Mouse (Mus musculus): ENCODE results near the gene Slc38a10. TPM values are rescaled to one million over a fixed set of nuclear protein-coding genes. Genes with fewer than 3 reads are reported as not detected.
A peak's percentile ranks its signal among the peaks of the same experiment; 100 is the strongest.

Gene Slc38a10
- polyA plus RNA-seq, 1 experiment, result 107 TPM

DNA sequence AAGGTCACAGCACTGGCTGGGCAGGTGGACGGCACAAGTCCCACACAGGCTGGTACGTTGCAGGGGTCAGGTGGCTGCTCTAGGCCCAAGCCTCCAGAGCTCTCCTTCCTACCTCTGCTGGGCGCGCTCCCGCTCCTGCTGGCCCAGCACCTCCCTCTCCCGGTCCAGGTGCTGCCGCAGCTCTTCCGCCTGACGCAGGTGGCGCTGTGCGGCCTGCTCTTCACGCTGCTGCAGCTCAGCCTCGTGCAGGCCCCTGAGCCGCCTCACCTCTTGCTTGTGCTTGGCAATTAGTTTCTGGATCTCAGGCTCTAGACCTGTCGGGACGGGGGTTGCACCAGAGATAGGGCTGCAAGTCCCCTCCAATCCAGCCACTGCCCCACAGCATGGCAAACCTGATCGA is 83.3 kb downstream of the Slc38a10 start:
- Histone ChIP-seq H3K4me3 (ENCODE audit: insufficient read depth, low read length) (no peak overlapping the region), H3K4me1 (ENCODE audit: control insufficient read depth, insufficient read depth, low read length) (no peaks in the 10 kb centered on the region), H3K27ac (ENCODE audit: insufficient read depth, low read length) (no peak overlapping the region)
- TF ChIP-seq CTCF (IDR thresholded peaks at IDR 0.05; ENCODE audit: borderline replicate concordance, insufficient read depth, low read length) (peak; percentile 24; the same call in 1 of the 2 replicates), POLR2A (IDR thresholded peaks at IDR 0.05; ENCODE audit: low read depth, low read length) (no peak)

DNA sequence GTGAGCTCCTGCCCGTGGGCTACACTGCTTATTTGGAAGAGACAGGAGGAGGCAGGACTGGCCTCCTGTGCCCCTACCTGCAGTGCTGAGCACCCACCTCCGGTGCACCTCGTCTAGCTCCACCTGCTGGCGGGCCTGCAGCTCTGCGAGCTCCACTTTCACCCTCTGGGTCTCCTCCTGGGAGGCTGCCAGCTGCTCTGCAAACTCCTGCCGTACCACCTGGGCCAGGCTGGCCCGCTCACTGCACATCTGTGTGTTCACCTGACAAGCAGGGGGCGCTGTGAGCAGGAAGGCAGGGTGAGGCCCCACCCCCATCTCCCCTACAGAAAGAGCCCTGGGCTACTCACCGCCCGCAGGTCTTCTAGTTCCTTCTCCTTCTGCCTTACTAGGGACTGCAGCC is 85.9 kb downstream of the Slc38a10 start:
- Histone ChIP-seq H3K4me3 (ENCODE audit: insufficient read depth, low read length) (no peak overlapping the region), H3K27ac (ENCODE audit: insufficient read depth, low read length) (no peak overlapping the region), H3K4me1 (ENCODE audit: control insufficient read depth, insufficient read depth, low read length) (no peaks in the 10 kb centered on the region)
- TF ChIP-seq POLR2A (IDR thresholded peaks at IDR 0.05; ENCODE audit: low read depth, low read length) (no peak), CTCF (IDR thresholded peaks at IDR 0.05; ENCODE audit: borderline replicate concordance, insufficient read depth, low read length) (peak; percentile 80)

DNA sequence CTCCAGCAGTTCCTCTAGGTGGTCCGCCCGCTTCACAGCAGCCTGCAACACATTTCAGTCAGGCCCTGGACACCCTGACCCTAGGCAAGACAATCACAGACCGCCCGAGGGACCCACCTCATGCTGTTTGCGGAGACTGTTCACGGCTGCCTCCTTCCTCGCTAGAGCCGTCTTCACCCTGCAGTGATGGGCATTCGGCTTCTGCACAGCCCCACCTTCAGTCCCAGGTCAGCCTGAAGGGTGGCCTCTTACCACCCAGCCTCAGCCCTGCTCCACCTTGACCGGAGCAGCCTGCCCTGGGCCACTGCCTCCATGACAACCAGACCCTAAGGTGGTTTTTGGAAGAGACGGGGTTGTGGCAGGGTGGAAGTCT is 86.5 kb downstream of the Slc38a10 start:
- Histone ChIP-seq H3K4me1 (ENCODE audit: control insufficient read depth, insufficient read depth, low read length) (no peaks in the 10 kb centered on the region), H3K27ac (ENCODE audit: insufficient read depth, low read length) (no peak overlapping the region), H3K4me3 (ENCODE audit: insufficient read depth, low read length) (no peak overlapping the region)
- no peak for TF ChIP-seq CTCF (IDR thresholded peaks at IDR 0.05; ENCODE audit: borderline replicate concordance, insufficient read depth, low read length)
- TF ChIP-seq POLR2A (IDR thresholded peaks at IDR 0.05; ENCODE audit: low read depth, low read length), result no peak

DNA sequence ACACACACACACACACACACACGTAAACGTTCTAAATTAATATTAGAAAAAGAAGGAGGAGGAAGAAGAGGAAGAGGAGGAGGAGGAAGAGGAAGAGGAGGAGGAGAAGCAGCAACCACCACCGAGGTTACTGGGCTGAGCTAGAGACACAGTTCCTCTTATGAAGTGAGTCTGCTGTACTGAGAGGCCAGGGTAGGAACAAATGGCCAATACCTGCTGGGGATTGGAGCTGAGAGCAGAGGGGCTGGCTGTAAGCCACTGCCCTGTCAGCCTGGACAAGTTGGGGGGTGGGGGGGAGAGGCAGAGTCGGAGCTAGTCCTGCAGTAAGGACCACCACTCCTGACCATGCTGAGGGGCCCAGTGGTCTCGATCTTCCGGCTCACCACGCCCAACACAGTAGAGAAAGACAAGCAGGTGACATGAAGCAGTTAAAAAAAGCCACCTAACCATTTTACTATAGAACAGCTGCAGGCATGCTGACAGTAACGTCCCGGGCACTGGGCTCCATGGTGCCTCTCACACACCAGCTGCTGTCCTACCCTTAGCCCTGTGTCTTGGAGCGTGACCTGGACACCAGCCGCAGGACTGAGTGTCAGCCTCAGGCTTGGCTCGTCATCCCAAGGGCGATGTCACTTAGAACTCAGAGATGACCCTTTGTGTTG is 87.0 kb downstream of the Slc38a10 start:
- Histone ChIP-seq H3K4me3 (ENCODE audit: insufficient read depth, low read length) (no peak overlapping the region), H3K4me1 (ENCODE audit: control insufficient read depth, insufficient read depth, low read length) (no peaks in the 10 kb centered on the region), H3K27ac (ENCODE audit: insufficient read depth, low read length) (no peak overlapping the region)
- TF ChIP-seq POLR2A (IDR thresholded peaks at IDR 0.05; ENCODE audit: low read depth, low read length), result no peak
- TF ChIP-seq CTCF (IDR thresholded peaks at IDR 0.05; ENCODE audit: borderline replicate concordance, insufficient read depth, low read length), result no peak

DNA sequence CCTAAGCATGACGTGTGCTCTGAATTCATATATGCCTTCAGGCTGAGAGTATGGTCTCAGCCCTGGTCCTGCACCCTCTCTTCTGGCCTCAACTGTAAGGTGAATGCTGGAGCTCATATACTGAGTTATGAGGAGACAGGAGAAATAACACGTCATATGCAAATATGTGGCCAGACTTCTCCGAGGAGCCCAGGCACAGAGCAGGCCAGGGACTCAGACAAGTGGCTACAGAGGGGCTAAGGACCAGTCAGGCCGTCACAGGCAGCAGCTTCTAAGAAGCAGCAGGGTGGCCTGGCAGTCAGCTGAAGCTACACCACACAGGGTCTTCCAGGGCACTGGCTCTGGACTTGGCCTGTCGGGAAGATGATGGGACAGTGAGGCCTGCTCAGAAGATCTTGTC is 87.8 kb downstream of the Slc38a10 start:
- TF ChIP-seq CTCF (IDR thresholded peaks at IDR 0.05; ENCODE audit: borderline replicate concordance, insufficient read depth, low read length) (no peak), POLR2A (IDR thresholded peaks at IDR 0.05; ENCODE audit: low read depth, low read length) (no peak)
- Histone ChIP-seq H3K27ac (ENCODE audit: insufficient read depth, low read length) (no peak overlapping the region), H3K4me1 (ENCODE audit: control insufficient read depth, insufficient read depth, low read length) (no peaks in the 10 kb centered on the region)

DNA sequence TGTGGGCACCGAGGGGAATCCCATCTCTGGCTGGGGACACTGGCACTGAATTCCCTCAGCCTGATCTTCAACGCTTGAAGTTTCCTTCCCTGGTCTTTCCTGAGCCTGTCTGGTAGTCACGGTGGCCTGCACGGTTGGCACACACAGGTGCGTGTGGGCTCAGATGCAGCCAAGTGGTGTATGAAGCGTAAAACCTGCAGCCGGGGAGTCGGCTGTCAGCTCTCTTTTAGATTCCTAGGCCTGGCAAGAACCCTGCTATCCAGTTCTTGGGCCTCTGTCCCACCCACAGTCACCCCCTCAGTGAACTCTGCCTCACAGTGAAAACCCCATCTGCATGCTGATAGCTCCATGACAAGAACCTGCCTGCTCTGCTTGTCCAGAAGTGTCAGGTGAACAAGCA is 90.5 kb downstream of the Slc38a10 start:
- H3K27ac ChIP-seq (ENCODE audit: insufficient read depth, low read length), result no peak overlapping the region
- H3K4me1 ChIP-seq (ENCODE audit: control insufficient read depth, insufficient read depth, low read length), result no peaks in the 10 kb centered on the region
- H3K4me3 ChIP-seq (ENCODE audit: insufficient read depth, low read length), result no peak overlapping the region
- TF ChIP-seq POLR2A (IDR thresholded peaks at IDR 0.05; ENCODE audit: low read depth, low read length) (no peak), CTCF (IDR thresholded peaks at IDR 0.05; ENCODE audit: borderline replicate concordance, insufficient read depth, low read length) (no peak)

More for the DNA sequence above, 87.8 kb downstream of the Slc38a10 start:
- no peak overlapping the region for H3K4me3 ChIP-seq (ENCODE audit: insufficient read depth, low read length)

DNA sequence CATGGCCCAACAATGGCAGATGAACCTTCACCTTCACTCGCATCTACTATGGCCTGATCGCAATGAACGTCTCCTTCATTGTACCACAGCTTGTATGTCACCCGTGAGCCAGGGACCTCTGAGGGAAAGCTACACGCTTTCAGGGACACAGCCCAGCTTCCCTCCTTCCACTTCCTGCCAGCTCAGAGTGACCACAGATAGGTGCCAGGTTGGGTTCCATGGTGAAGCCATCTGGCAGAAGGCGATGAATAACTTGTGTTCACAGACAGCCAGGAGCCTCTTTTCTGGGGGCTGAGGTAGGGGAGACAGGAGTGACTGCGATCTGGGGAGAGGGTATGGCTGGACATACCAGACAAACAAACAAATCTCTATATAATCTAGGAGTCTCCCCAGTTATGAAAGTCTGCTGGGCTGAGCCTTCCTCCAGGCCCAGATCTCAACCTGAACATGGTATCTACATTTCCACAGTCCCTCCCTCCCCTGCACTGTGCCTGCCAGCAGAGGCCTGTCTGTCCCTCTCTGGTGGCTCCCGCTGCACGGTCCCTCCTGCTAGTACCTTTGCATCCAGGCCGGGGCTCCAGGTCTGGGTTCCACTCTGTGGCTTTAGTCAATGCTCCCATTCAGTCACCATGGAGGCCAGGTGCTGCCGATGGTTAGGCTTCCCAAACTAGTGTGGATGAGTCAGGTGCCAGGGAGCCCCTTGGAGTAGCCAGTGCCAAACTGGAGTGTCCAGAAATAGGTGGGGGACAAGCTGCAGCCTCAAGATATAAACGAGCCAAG is 95.0 kb downstream of the Slc38a10 start:
- no peak overlapping the region for H3K4me3 ChIP-seq (ENCODE audit: insufficient read depth, low read length)
- TF ChIP-seq CTCF (IDR thresholded peaks at IDR 0.05; ENCODE audit: borderline replicate concordance, insufficient read depth, low read length) (no peak), POLR2A (IDR thresholded peaks at IDR 0.05; ENCODE audit: low read depth, low read length) (no peak)
- H3K4me1 ChIP-seq (ENCODE audit: control insufficient read depth, insufficient read depth, low read length), result no peaks in the 10 kb centered on the region
- no peak overlapping the region for H3K27ac ChIP-seq (ENCODE audit: insufficient read depth, low read length)

Other genes with a start within 250 kb of the Slc38a10 start
- gene Chmp6, start 237.9 kb downstream of the Slc38a10 start, polyA plus RNA-seq (2011; ENCODE audit: insufficient read length, low read depth, missing spikeins), result 29.5 and 30.3 TPM in 2 replicates
- gene Baiap2, start 208.6 kb downstream of the Slc38a10 start, polyA plus RNA-seq (2011; ENCODE audit: insufficient read length, low read depth, missing spikeins), result 27.4 and 29.5 TPM in 2 replicates
- 0.19 TPM in 1 of 2 replicates, not detected in the other for gene Aatk, start 104.2 kb downstream of the Slc38a10 start, polyA plus RNA-seq (2011; ENCODE audit: insufficient read length, low read depth, missing spikeins)
- 7.4 and 10.1 TPM in 2 replicates for gene Cep131, start 64.5 kb downstream of the Slc38a10 start, polyA plus RNA-seq (2011; ENCODE audit: insufficient read length, low read depth, missing spikeins)
- 12.2 and 13.1 TPM in 2 replicates for gene Tepsin, start 52.6 kb downstream of the Slc38a10 start, polyA plus RNA-seq (2011; ENCODE audit: insufficient read length, low read depth, missing spikeins)
- gene Ndufaf8, start 52.4 kb downstream of the Slc38a10 start, polyA plus RNA-seq (2011; ENCODE audit: insufficient read length, low read depth, missing spikeins), result 18.0 and 20.3 TPM in 2 replicates
- 17.9 and 18.6 TPM in 2 replicates for gene Bahcc1, start 81.6 kb upstream of the Slc38a10 start, polyA plus RNA-seq (2011; ENCODE audit: insufficient read length, low read depth, missing spikeins)
- gene Actg1, start 197.2 kb upstream of the Slc38a10 start, polyA plus RNA-seq (2011; ENCODE audit: insufficient read length, low read depth, missing spikeins), result 5,586 and 6,404 TPM in 2 replicates
- gene Fscn2, start 210.2 kb upstream of the Slc38a10 start, polyA plus RNA-seq (2011; ENCODE audit: insufficient read length, low read depth, missing spikeins), result not detected in 2 replicates
- gene Faap100, start 227.4 kb upstream of the Slc38a10 start, polyA plus RNA-seq (2011; ENCODE audit: insufficient read length, low read depth, missing spikeins), result 8.5 and 10.9 TPM in 2 replicates

Measured in embryonic fibroblast, embryonic 13.5 days (primary cell).